Mouse (Mus musculus) forebrain, postnatal 0 days (tissue): ENCODE measurements around the gene Olfr450. TPM values are rescaled to one million over a fixed set of nuclear protein-coding genes. Genes with fewer than 3 reads are reported as not detected.

Source experiments
- ATAC-seq: fragments of 200-750 bp; cut with Nextera tagmentation; 2 replicates; pipeline ENCODE4 v1.8.0; 2017; ENCODE audit warnings: mild to moderate bottlenecking, moderate library complexity
- DNase-seq: peaks from one replicate; pipeline ENCODE4 v3.0.0-alpha.2; 2015
- H3K27ac ChIP-seq: fragments of 300-500 bp; sonication (generic); 2 replicates; pipeline ENCODE4 v1.5.1; 2014; ENCODE audit warnings: low read depth, mild to moderate bottlenecking, antibody characterized with exemption, low read length, moderate library complexity, mixed read lengths
- H3K27me3 ChIP-seq: fragments of 300-500 bp; sonication (generic); 2 replicates; pipeline ENCODE4 v1.6.1; 2014; ENCODE audit warnings: mild to moderate bottlenecking, low read length, mixed read lengths; ENCODE audit not compliant: insufficient read depth
- H3K36me3 ChIP-seq: fragments of 300-500 bp; sonication (generic); 2 replicates; pipeline ENCODE4 v1.6.1; 2014; ENCODE audit warnings: mild to moderate bottlenecking, moderate library complexity; ENCODE audit not compliant: insufficient read depth
- H3K4me1 ChIP-seq: fragments of 300-500 bp; sonication (generic); 2 replicates; pipeline ENCODE4 v1.6.1; 2014; ENCODE audit warnings: antibody characterized with exemption; ENCODE audit not compliant: insufficient read depth
- H3K4me2 ChIP-seq: fragments of 300-500 bp; sonication (generic); 2 replicates; pipeline ENCODE4 v1.6.1; 2014; ENCODE audit warnings: low read depth, mild to moderate bottlenecking, moderate library complexity
- H3K4me3 ChIP-seq: fragments of 300-500 bp; sonication (generic); 2 replicates; pipeline ENCODE4 v1.5.1; 2014; ENCODE audit warnings: low read depth, low read length, mixed read lengths
- H3K9ac ChIP-seq: fragments of 300-500 bp; sonication (generic); 2 replicates; pipeline ENCODE4 v1.6.1; 2014; ENCODE audit warnings: mild to moderate bottlenecking
- H3K9me3 ChIP-seq: fragments of 300-500 bp; sonication (generic); 2 replicates; pipeline ENCODE4 v1.6.1; 2016; ENCODE audit warnings: low read length
- CTCF ChIP-seq: sonication (generic); IDR thresholded peaks from 2 replicates; pipeline ENCODE4 v1.5.1; 2016; ENCODE audit warnings: antibody characterized with exemption, control low read depth, low read depth
- WGBS: fragments of 180-500 bp; shearing (Covaris S2); extraction: QIAGEN DNeasy Blood & Tissue Kit; methylation state at CpG from one replicate; pipeline ENCODE4 v1.1.7; 2014; 5-methylcytosine and 5-hydroxymethylcytosine counted together
- polyA plus RNA-seq: library from polyadenylated mRNA; unstranded; fragments of >200 nt; fragmentation: Nextera tagmentation; extraction: Ambion mirVana; gene quantifications from 2 replicates; pipeline ENCODE4 v1.2.1, GENCODE M21; 2015
- total RNA-seq: library from RNA; depleted of rRNA; stranded (reverse); fragments of >200 nt; gene quantifications from 2 replicates; pipeline ENCODE4 v1.2.3, GENCODE M21; 2014; rRNA removed

Gene Olfr450
- total and polyA plus RNA-seq, 2 experiments from 2014 or later = not detected

DNA sequence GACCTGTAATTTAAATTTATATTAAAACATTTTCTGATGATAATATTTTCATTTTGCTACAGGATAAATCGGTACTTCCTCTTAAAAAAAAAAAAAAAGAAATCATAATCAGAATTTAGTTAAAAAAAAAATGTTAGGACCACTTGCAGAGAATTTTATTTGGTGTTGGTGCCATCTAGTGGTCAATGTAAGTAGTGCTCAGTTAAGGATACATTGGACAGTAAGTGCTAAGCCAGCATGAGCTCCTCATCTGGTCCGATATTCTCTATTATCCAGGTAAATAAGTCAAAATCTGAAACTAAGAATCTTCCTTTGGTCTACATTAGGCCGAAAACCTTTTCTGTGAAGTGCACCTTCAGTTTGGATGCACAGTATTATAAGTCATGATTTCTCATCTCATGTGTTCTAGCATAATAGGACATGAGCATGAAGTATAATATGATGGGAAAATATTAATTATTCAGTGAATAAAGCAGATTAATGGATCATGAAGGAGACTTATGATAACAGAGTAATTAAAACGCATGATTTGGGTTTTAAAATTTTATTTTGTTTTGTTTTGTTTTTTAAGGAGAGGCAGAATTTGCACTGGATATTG is 48.6 kb downstream of the Olfr450 start:
- no peak overlapping the region for H3K4me2 ChIP-seq
- WGBS = 10% methylated on average over 4 of the region's 4 CpGs
- H3K27ac ChIP-seq = no peak overlapping the region
- H3K4me3 ChIP-seq = no peak overlapping the region
- no peaks in the 10 kb centered on the region for H3K36me3 ChIP-seq
- H3K9ac ChIP-seq = no peak overlapping the region
- no peaks in the 10 kb centered on the region for H3K4me1 ChIP-seq
- H3K9me3 ChIP-seq = no peaks in the 10 kb centered on the region
- DNase-seq (peak; percentile 88), ATAC-seq (peak; percentile 76)
- H3K27me3 ChIP-seq = no peaks in the 10 kb centered on the region
- peak; percentile 79 for TF ChIP-seq CTCF

Other genes with a start within 250 kb of the Olfr450 start
- not detected in 2 replicates for gene Tcaf3, start 214.2 kb upstream of the Olfr450 start, total RNA-seq
- not detected in 2 replicates for gene Tcaf3, start 214.2 kb upstream of the Olfr450 start, polyA plus RNA-seq
- 2.0 and 2.4 TPM in 2 replicates for gene Tcaf2, start 166.7 kb upstream of the Olfr450 start, total RNA-seq
- 0.57 and 1.2 TPM in 2 replicates for gene Tcaf2, start 166.7 kb upstream of the Olfr450 start, polyA plus RNA-seq
- gene Tcaf1, start 101.9 kb upstream of the Olfr450 start, total RNA-seq = 242 and 286 TPM in 2 replicates
- gene Tcaf1, start 101.9 kb upstream of the Olfr450 start, polyA plus RNA-seq = 147 and 183 TPM in 2 replicates
- gene Olfr453, start 72.6 kb upstream of the Olfr450 start, total RNA-seq = not detected in 2 replicates
- not detected in 2 replicates for gene Olfr453, start 72.6 kb upstream of the Olfr450 start, polyA plus RNA-seq
- gene Olfr38, start 55.5 kb upstream of the Olfr450 start, total RNA-seq = not detected in 2 replicates
- not detected in 2 replicates for gene Olfr38, start 55.5 kb upstream of the Olfr450 start, polyA plus RNA-seq
- gene Olfr452, start 26.8 kb upstream of the Olfr450 start, total RNA-seq = not detected in 2 replicates
- gene Olfr452, start 26.8 kb upstream of the Olfr450 start, polyA plus RNA-seq = not detected in 2 replicates
- not detected in 2 replicates for gene Olfr449, start 22.4 kb downstream of the Olfr450 start, total RNA-seq
- not detected in 2 replicates for gene Olfr449, start 22.4 kb downstream of the Olfr450 start, polyA plus RNA-seq
- gene Olfr448, start 78.5 kb downstream of the Olfr450 start, total RNA-seq = not detected in 2 replicates
- not detected in 2 replicates for gene Olfr448, start 78.5 kb downstream of the Olfr450 start, polyA plus RNA-seq
- gene Olfr447, start 96.9 kb downstream of the Olfr450 start, total RNA-seq = not detected in 2 replicates
- gene Olfr447, start 96.9 kb downstream of the Olfr450 start, polyA plus RNA-seq = not detected in 2 replicates
- gene Olfr446, start 109.4 kb downstream of the Olfr450 start, total RNA-seq = not detected in 2 replicates
- not detected in 2 replicates for gene Olfr446, start 109.4 kb downstream of the Olfr450 start, polyA plus RNA-seq
- gene Olfr444, start 137.1 kb downstream of the Olfr450 start, total RNA-seq = not detected in 2 replicates
- gene Olfr444, start 137.1 kb downstream of the Olfr450 start, polyA plus RNA-seq = not detected in 2 replicates